Comparison of ENCODE assay signal across 15 mouse cellular contexts in genomic region chr7:120739018-120739417, GRCm38 (mm10). TPM values are rescaled to one million over a fixed set of nuclear protein-coding genes. Genes with fewer than 3 reads are reported as not detected.
DNase-seq lines count a peak whose midpoint lies in the region; ATAC-seq lines count a peak whose summit lies in the region.
"Had no signal": no experiment of that assay in that cellular context is flagged by ENCODE, and none has a peak within 500 bp of the region (broad histone marks: within the 10 kb centered on the region; RNA-seq: fewer than 3 reads in every experiment).

Gene Vwa3a, plus strand, starts transcription at chr7:120739318.

- intact Hi-C loops in heart, postnatal 14 days (cut with DNase I), result no loop called here
- intact Hi-C loops in left cerebral cortex, postnatal 36 days (cut with DNase I), result no loop called here

- H3K4me3 ChIP-seq in forebrain, embryonic 14.5 days (ENCODE audit: low read depth, low read length), result no peak within 1 kb of the TSS
- H3K4me3 ChIP-seq in forebrain, embryonic 10.5 days, result no peak within 1 kb of the TSS
- H3K4me3 ChIP-seq in heart, embryonic 16.5 days (ENCODE audit: low read length), result no peak within 1 kb of the TSS
- no peak within 1 kb of the TSS for H3K4me3 ChIP-seq in liver, embryonic 11.5 days (ENCODE audit: low read depth, low read length)
- H3K4me3 ChIP-seq: embryonic facial prominence, embryonic 13.5 days; liver, embryonic 12.5 days had no signal

- no peak for DNase-seq in forebrain, embryonic 14.5 days (ENCODE audit: low spot score)
- no peak for DNase-seq in forebrain, embryonic 10.5 days (ENCODE audit: extremely low spot score, low spot score)
- no peak for DNase-seq in heart, postnatal 14 days
- peak; percentile 30 for DNase-seq in liver, embryonic 11.5 days (ENCODE audit: low spot score)
- DNase-seq in liver, result no peak
- no peak for DNase-seq in left cerebral cortex, postnatal 36 days (ENCODE audit: low spot score in 2 of 2)
- no peak for DNase-seq in ovary, adult 18-20 months (ENCODE audit: low spot score)
- DNase-seq: adrenal gland, postnatal 10 days; cerebellum, postnatal 36 days; lung, postnatal 10 days; right cerebral cortex, adult 18-20 months had no signal

- no peak within 1 kb of the TSS for H3K9ac ChIP-seq in forebrain, embryonic 14.5 days (ENCODE audit: low read length)
- H3K9ac ChIP-seq in heart, embryonic 16.5 days (ENCODE audit: low read length), result 0 out of 2 replicates have a peak within 1 kb of the TSS, but pooled peaks have one; percentile 17
- no peak within 1 kb of the TSS for H3K9ac ChIP-seq in liver, embryonic 11.5 days (ENCODE audit: low read depth, low read length)
- H3K9ac ChIP-seq: embryonic facial prominence, embryonic 13.5 days; liver, embryonic 12.5 days had no signal

- 85% methylated on average over 6 of the region's 6 CpGs for WGBS in forebrain, embryonic 14.5 days
- 81% methylated on average over 6 of the region's 6 CpGs for WGBS in forebrain, embryonic 10.5 days
- WGBS in heart, embryonic 16.5 days, result 63% methylated on average over 6 of the region's 6 CpGs
- 60% methylated on average over 6 of the region's 6 CpGs for WGBS in liver, embryonic 11.5 days

- no peaks in the 10 kb centered on the region for H3K9me3 ChIP-seq in forebrain, embryonic 14.5 days (replicated peaks; ENCODE audit: control insufficient read depth, low read length)
- H3K9me3 ChIP-seq in forebrain, embryonic 10.5 days, result no peaks in the 10 kb centered on the region
- H3K9me3 ChIP-seq in heart, embryonic 16.5 days (replicated peaks; ENCODE audit: control insufficient read depth, low read length), result no peaks in the 10 kb centered on the region
- no peaks in the 10 kb centered on the region for H3K9me3 ChIP-seq in liver, embryonic 11.5 days (ENCODE audit: control insufficient read depth, low read length)
- H3K9me3 ChIP-seq: embryonic facial prominence, embryonic 13.5 days; liver, embryonic 12.5 days had no signal

- no peak within 1 kb of the TSS; the same call in 1 of the 2 replicates for H3K4me2 ChIP-seq in forebrain, embryonic 14.5 days (ENCODE audit: low read length)
- peak within 1 kb of the TSS; percentile 23; the same call in 1 of the 2 replicates for H3K4me2 ChIP-seq in heart, embryonic 16.5 days (ENCODE audit: low read depth, low read length)
- no peak within 1 kb of the TSS for H3K4me2 ChIP-seq in liver, embryonic 11.5 days
- H3K4me2 ChIP-seq: embryonic facial prominence, embryonic 13.5 days; liver, embryonic 12.5 days had no signal

- H3K27ac ChIP-seq in forebrain, embryonic 14.5 days (ENCODE audit: low read depth, low read length), result peak within 1 kb of the TSS; percentile 3; the same call in 1 of the 2 replicates
- no peak within 1 kb of the TSS; the same call in 1 of the 2 replicates for H3K27ac ChIP-seq in forebrain, embryonic 10.5 days
- no peak within 1 kb of the TSS; the same call in none of the 2 replicates for H3K27ac ChIP-seq in heart, embryonic 16.5 days (ENCODE audit: low read length)
- no peak within 1 kb of the TSS for H3K27ac ChIP-seq in liver, embryonic 11.5 days (ENCODE audit: low read depth, low read length)
- H3K27ac ChIP-seq: embryonic facial prominence, embryonic 13.5 days; liver, embryonic 12.5 days had no signal

- H3K36me3 ChIP-seq in forebrain, embryonic 14.5 days (ENCODE audit: control insufficient read depth, insufficient read depth, low read length), result 0 out of 2 replicates have a peak, but pooled peaks cover 6% of the 10 kb centered on the region
- peaks cover 11% of the 10 kb centered on the region for H3K36me3 ChIP-seq in forebrain, embryonic 10.5 days (replicated peaks)
- H3K36me3 ChIP-seq in heart, embryonic 16.5 days (ENCODE audit: control insufficient read depth, insufficient read depth), result peaks cover 2% of the 10 kb centered on the region; the same call in 1 of the 2 replicates
- no peaks in the 10 kb centered on the region for H3K36me3 ChIP-seq in liver, embryonic 11.5 days (ENCODE audit: control insufficient read depth, insufficient read depth, low read length)

- H3K4me1 ChIP-seq in forebrain, embryonic 14.5 days (ENCODE audit: control insufficient read depth, insufficient read depth, low read length), result peaks cover 20% of the 10 kb centered on the region
- H3K4me1 ChIP-seq in forebrain, embryonic 10.5 days, result peaks cover 27% of the 10 kb centered on the region
- peaks cover 8% of the 10 kb centered on the region for H3K4me1 ChIP-seq in heart, embryonic 16.5 days (ENCODE audit: control insufficient read depth, insufficient read depth, low read length)
- no peaks in the 10 kb centered on the region for H3K4me1 ChIP-seq in liver, embryonic 11.5 days (replicated peaks; ENCODE audit: control insufficient read depth, insufficient read depth, low read length)
- H3K4me1 ChIP-seq: embryonic facial prominence, embryonic 13.5 days; liver, embryonic 12.5 days had no signal

- no peak for ATAC-seq in forebrain, embryonic 14.5 days
- ATAC-seq in heart, embryonic 16.5 days (replicated peaks; ENCODE audit: extremely low read depth, insufficient read depth, low FRiP score), result no peak
- no peak for ATAC-seq in liver, embryonic 11.5 days (replicated peaks; ENCODE audit: low FRiP score)
- ATAC-seq: liver, embryonic 12.5 days had no signal

- H3K27me3 ChIP-seq in forebrain, embryonic 14.5 days (replicated peaks; ENCODE audit: control insufficient read depth, insufficient read depth, low read length), result no peaks in the 10 kb centered on the region
- H3K27me3 ChIP-seq in forebrain, embryonic 10.5 days (ENCODE audit: poor library complexity, severe bottlenecking), result peaks cover 5% of the 10 kb centered on the region; the same call in 1 of the 2 replicates
- no peaks in the 10 kb centered on the region for H3K27me3 ChIP-seq in heart, embryonic 16.5 days (ENCODE audit: control insufficient read depth, insufficient read depth, low read length)
- H3K27me3 ChIP-seq in liver, embryonic 11.5 days (replicated peaks; ENCODE audit: control insufficient read depth, insufficient read depth, low read length), result no peaks in the 10 kb centered on the region
- H3K27me3 ChIP-seq: embryonic facial prominence, embryonic 13.5 days had no signal

RNA-seq across cellular contexts. Expression of gene Vwa3a, which starts in this region (rescaled TPM):
- 1.1 and 1.6 TPM in 2 replicates for polyA plus RNA-seq in forebrain, embryonic 14.5 days (2014; fragmentation: Nextera tagmentation; extraction: Ambion mirVana)
- 0.11 and 0.41 TPM in 2 replicates for polyA plus RNA-seq in forebrain, embryonic 10.5 days (2016; fragmentation: Nextera tagmentation; extraction: Ambion mirVana)
- 1.0 TPM in 2 replicates for polyA plus RNA-seq in heart, embryonic 16.5 days (2015; fragmentation: Nextera tagmentation; extraction: Ambion mirVana)
- total RNA-seq in heart, postnatal 14 days (2021), result 1 to 10 TPM; 5.1 to 7.3 TPM
- polyA plus RNA-seq in liver, embryonic 11.5 days (2014; fragmentation: Nextera tagmentation; extraction: Ambion mirVana), result 0.08 TPM in 1 of 2 replicates, not detected in the other
- total RNA-seq in left cerebral cortex, postnatal 36 days (2021), result 10 to 100 TPM; 14.6 to 17.6 TPM
- total RNA-seq: hematopoietic stem cell, adult 5-6 weeks had no signal
- polyA plus RNA-seq: liver, embryonic 12.5 days had no signal

Comparison
In these comparisons a context has a peak if more than half of its experiments do, and no peak if none do; other contexts are left out.
1. Peak in DNase-seq in liver, embryonic 11.5 days; RNA of the gene not detected or under 1 TPM.